Mouse (Mus musculus): Measurements from ENCODE around the gene Hs6st3. TPM values are rescaled to one million over a fixed set of nuclear protein-coding genes. Genes with fewer than 3 reads are reported as not detected.
"Not testable (repeated sequence)": the region's sequence is repeated elsewhere in the genome, so short reads cannot be mapped to it uniquely, and the experiment has no call there.

Hs6st3 gene
- total and polyA plus RNA-seq, 2 experiments from 2014 or later = 2.4 to 23.4 TPM

GRCm38 (mm10) chr14:119273088-119273487 lies 134.9 kb downstream of the Hs6st3 start:
- TF ChIP-seq CTCF (IDR thresholded peaks at IDR 0.05; ENCODE audit: low read depth) = no peak
- Histone ChIP-seq H3K9me3 (ENCODE audit: low read length) (no peaks in the 10 kb centered on the region), H3K4me1 (ENCODE audit: insufficient read depth) (no peaks in the 10 kb centered on the region), H3K27ac (ENCODE audit: low read depth, low read length) (no peak overlapping the region), H3K9ac (no peak overlapping the region), H3K27me3 (ENCODE audit: insufficient read depth, low read length) (no peaks in the 10 kb centered on the region), H3K4me3 (ENCODE audit: low read depth, low read length) (no peak overlapping the region), H3K36me3 (ENCODE audit: insufficient read depth) (no peaks in the 10 kb centered on the region), H3K4me2 (ENCODE audit: low read depth) (no peak overlapping the region)
- no peak for DNase-seq
- 85% methylated on average over 7 of the region's 7 CpGs for WGBS
- no peak for ATAC-seq

DNA sequence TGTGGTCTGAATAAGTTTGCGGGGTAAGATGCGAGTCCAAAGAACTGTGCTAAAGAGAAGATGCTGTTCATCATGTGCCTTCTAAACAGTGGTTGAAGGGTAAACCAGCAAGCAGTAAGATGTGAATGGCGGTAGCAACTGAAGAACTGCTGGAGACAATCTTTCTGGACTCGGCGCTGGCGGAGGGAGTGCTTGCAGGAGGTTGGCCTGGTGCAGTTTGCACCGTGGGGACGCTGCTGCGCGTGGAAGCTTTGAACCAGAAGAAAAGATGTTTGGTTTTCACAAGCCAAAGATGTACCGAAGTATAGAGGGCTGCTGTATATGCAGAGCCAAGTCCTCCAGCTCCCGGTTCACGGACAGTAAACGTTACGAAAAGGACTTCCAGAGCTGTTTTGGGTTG lies 140.0 kb downstream of the Hs6st3 start:
- H3K27ac ChIP-seq (ENCODE audit: low read depth, low read length); H3K27me3 ChIP-seq (ENCODE audit: insufficient read depth, low read length); H3K4me3 ChIP-seq (ENCODE audit: low read depth, low read length); H3K4me1 ChIP-seq (ENCODE audit: insufficient read depth); H3K9me3 ChIP-seq (ENCODE audit: low read length); DNase-seq; H3K4me2 ChIP-seq (ENCODE audit: low read depth); H3K9ac ChIP-seq; H3K36me3 ChIP-seq (ENCODE audit: insufficient read depth); ATAC-seq: not testable (repeated sequence)
- WGBS = 97% methylated on average over 10 of the region's 15 CpGs

DNA sequence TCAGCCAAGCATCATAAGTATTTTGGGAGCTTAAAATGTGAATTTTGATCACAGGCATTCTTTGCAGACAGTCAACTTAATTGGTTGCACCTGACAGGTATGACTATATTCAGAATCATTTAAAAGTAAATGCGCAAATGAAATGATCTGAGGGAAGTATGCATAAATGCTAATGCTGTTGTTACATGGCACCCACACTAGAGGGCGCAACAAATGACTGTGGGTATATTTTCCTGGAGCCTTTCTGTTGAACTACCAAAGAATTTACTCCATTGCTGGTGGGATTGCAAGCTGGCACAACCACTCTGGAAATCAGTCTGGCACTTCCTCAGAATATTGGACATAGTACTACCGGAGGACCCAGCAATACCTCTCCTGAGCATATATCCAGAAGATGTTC lies 145.8 kb downstream of the Hs6st3 start:
- Histone ChIP-seq H3K36me3 (ENCODE audit: insufficient read depth) (no peaks in the 10 kb centered on the region), H3K27ac (ENCODE audit: low read depth, low read length) (no peak overlapping the region), H3K9me3 (ENCODE audit: low read length) (no peaks in the 10 kb centered on the region), H3K4me3 (ENCODE audit: low read depth, low read length) (no peak overlapping the region), H3K4me1 (ENCODE audit: insufficient read depth) (no peaks in the 10 kb centered on the region), H3K9ac (no peak overlapping the region), H3K4me2 (ENCODE audit: low read depth) (no peak overlapping the region), H3K27me3 (ENCODE audit: insufficient read depth, low read length) (no peaks in the 10 kb centered on the region)
- no peak for ATAC-seq
- DNase-seq = no peak
- TF ChIP-seq CTCF (IDR thresholded peaks at IDR 0.05; ENCODE audit: low read depth) = no peak; the same call in 1 of the 2 replicates
- WGBS = 75% methylated on average over 3 of the region's 3 CpGs

- H3K4me3 ChIP-seq (ENCODE audit: low read depth, low read length) = no peak overlapping the region
- H3K27me3 ChIP-seq (ENCODE audit: insufficient read depth, low read length) = no peaks in the 10 kb centered on the region
- no peak overlapping the region for H3K4me2 ChIP-seq (ENCODE audit: low read depth)
- 57% methylated on average over 1 of the region's 1 CpGs for WGBS
- H3K9me3 ChIP-seq (ENCODE audit: low read length) = no peaks in the 10 kb centered on the region
- no peak for TF ChIP-seq CTCF (IDR thresholded peaks at IDR 0.05; ENCODE audit: low read depth)
- no peaks in the 10 kb centered on the region for H3K4me1 ChIP-seq (ENCODE audit: insufficient read depth)
- H3K27ac ChIP-seq (ENCODE audit: low read depth, low read length) = no peak overlapping the region
- DNase-seq (no peak), ATAC-seq (no peak)
- no peaks in the 10 kb centered on the region for H3K36me3 ChIP-seq (ENCODE audit: insufficient read depth)
- no peak overlapping the region for H3K9ac ChIP-seq
These were observed 151.5 kb downstream of the Hs6st3 start for GRCm38 (mm10) chr14:119289668-119290067.

DNA sequence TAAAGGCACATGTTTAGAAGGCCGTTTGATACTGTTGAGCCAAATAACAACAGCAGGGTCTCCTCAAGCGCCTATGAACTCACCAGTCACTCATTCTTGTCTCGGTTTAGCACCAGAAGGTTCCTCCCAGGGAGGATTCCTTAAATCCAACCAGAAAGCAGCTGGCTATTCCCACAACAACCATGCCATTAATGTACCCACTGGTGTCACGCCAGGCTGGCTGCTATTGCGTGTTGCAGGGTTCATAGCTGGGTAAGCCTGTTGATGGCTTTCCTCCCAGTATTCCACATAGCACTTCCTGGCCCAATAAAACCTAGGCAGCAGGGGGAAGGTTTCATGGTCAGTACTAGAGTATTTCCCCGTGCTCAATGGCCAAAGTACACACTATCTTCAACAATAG lies 155.9 kb downstream of the Hs6st3 start:
- DNase-seq (no peak), ATAC-seq (no peak)
- H3K4me3 ChIP-seq (ENCODE audit: low read depth, low read length) = no peak overlapping the region
- no peak overlapping the region for H3K9ac ChIP-seq
- no peak overlapping the region for H3K27ac ChIP-seq (ENCODE audit: low read depth, low read length)
- 88% methylated on average over 6 of the region's 6 CpGs for WGBS
- no peak for TF ChIP-seq CTCF (IDR thresholded peaks at IDR 0.05; ENCODE audit: low read depth)
- H3K9me3 ChIP-seq (ENCODE audit: low read length) = no peaks in the 10 kb centered on the region
- no peaks in the 10 kb centered on the region for H3K27me3 ChIP-seq (ENCODE audit: insufficient read depth, low read length)
- no peaks in the 10 kb centered on the region for H3K36me3 ChIP-seq (ENCODE audit: insufficient read depth)
- H3K4me1 ChIP-seq (ENCODE audit: insufficient read depth) = no peaks in the 10 kb centered on the region
- H3K4me2 ChIP-seq (ENCODE audit: low read depth) = no peak overlapping the region

GRCm38 (mm10) chr14:119306461-119306860 lies 168.3 kb downstream of the Hs6st3 start:
- Histone ChIP-seq H3K4me3 (ENCODE audit: low read depth, low read length) (no peak overlapping the region), H3K27ac (ENCODE audit: low read depth, low read length) (no peak overlapping the region), H3K27me3 (ENCODE audit: insufficient read depth, low read length) (no peaks in the 10 kb centered on the region), H3K4me1 (ENCODE audit: insufficient read depth) (no peaks in the 10 kb centered on the region), H3K4me2 (ENCODE audit: low read depth) (no peak overlapping the region), H3K36me3 (ENCODE audit: insufficient read depth) (no peaks in the 10 kb centered on the region), H3K9ac (no peak overlapping the region), H3K9me3 (ENCODE audit: low read length) (no peaks in the 10 kb centered on the region)
- ATAC-seq (no peak), DNase-seq (no peak)
- 59% methylated on average over 3 of the region's 3 CpGs for WGBS
- TF ChIP-seq CTCF (IDR thresholded peaks at IDR 0.05; ENCODE audit: low read depth) = no peak

GRCm38 (mm10) chr14:119318379-119318778 lies 180.2 kb downstream of the Hs6st3 start:
- TF ChIP-seq CTCF (IDR thresholded peaks at IDR 0.05; ENCODE audit: low read depth) = no peak
- Histone ChIP-seq H3K4me2 (ENCODE audit: low read depth) (no peak overlapping the region), H3K9ac (no peak overlapping the region), H3K9me3 (ENCODE audit: low read length) (no peaks in the 10 kb centered on the region), H3K36me3 (ENCODE audit: insufficient read depth) (no peaks in the 10 kb centered on the region), H3K4me3 (ENCODE audit: low read depth, low read length) (no peak overlapping the region), H3K27ac (ENCODE audit: low read depth, low read length) (no peak overlapping the region), H3K4me1 (ENCODE audit: insufficient read depth) (no peaks in the 10 kb centered on the region), H3K27me3 (ENCODE audit: insufficient read depth, low read length) (no peaks in the 10 kb centered on the region)
- 79% methylated on average over 2 of the region's 2 CpGs for WGBS
- no peak for DNase-seq
- no peak for ATAC-seq

- no peak overlapping the region for H3K27ac ChIP-seq (ENCODE audit: low read depth, low read length)
- 42% methylated on average over 11 of the region's 11 CpGs for WGBS
- H3K4me3 ChIP-seq (ENCODE audit: low read depth, low read length) = no peak overlapping the region
- ATAC-seq = no peak
- no peaks in the 10 kb centered on the region for H3K4me1 ChIP-seq (ENCODE audit: insufficient read depth)
- H3K9me3 ChIP-seq (ENCODE audit: low read length) = no peaks in the 10 kb centered on the region
- H3K36me3 ChIP-seq (ENCODE audit: insufficient read depth) = no peaks in the 10 kb centered on the region
- DNase-seq = no peak
- H3K4me2 ChIP-seq (ENCODE audit: low read depth) = no peak overlapping the region
- H3K27me3 ChIP-seq (ENCODE audit: insufficient read depth, low read length) = no peaks in the 10 kb centered on the region
- no peak for TF ChIP-seq CTCF (IDR thresholded peaks at IDR 0.05; ENCODE audit: low read depth)
- H3K9ac ChIP-seq = no peak overlapping the region
These were observed 209.1 kb downstream of the Hs6st3 start for GRCm38 (mm10) chr14:119347236-119347635.
